Mouse (Mus musculus): ENCODE measurements around the gene Ntrk2.

GRCm38 (mm10) chr13:59065677-59066076, 259.3 kb downstream of the Ntrk2 start:
- TF ChIP-seq CTCF (IDR thresholded peaks at IDR 0.05; ENCODE audit: borderline replicate concordance, extremely low read depth, insufficient read depth, insufficient read length) (no peak), POLR2A (IDR thresholded peaks at IDR 0.05; ENCODE audit: borderline replicate concordance, extremely low read depth, insufficient read depth, insufficient read length, poor library complexity, severe bottlenecking) (no peak)
